In genomic region chr14:33152941-33153340, GRCm38 (mm10) we compare ENCODE assay signal across 8 mouse cellular contexts. TPM values are rescaled to one million over a fixed set of nuclear protein-coding genes. Genes with fewer than 3 reads are reported as not detected.
A peak's percentile ranks its signal among the peaks of the same experiment; 100 is the strongest.
DNase-seq lines count a peak whose midpoint lies in the region.

No protein-coding gene starts in this region.

- peak; percentile 7 to 20 for DNase-seq in heart, adult 18-20 months
- no peak for DNase-seq in heart, adult 9 months (ENCODE audit: low spot score in 2 of 2)
- peak; percentile 11 to 26 for DNase-seq in left cerebral cortex, adult 18-20 months (ENCODE audit: low spot score in 2 of 2)
- DNase-seq in left cerebral cortex, postnatal 25 days (ENCODE audit: low spot score in 2 of 2): no peak
- peak; percentile 9 for DNase-seq in thymus, postnatal 14 days
- DNase-seq in thymus, postnatal 10 days (ENCODE audit: low spot score in 2 of 2): no peak
- peak; percentile 11 for DNase-seq in right cerebral cortex, postnatal 4 days
- DNase-seq in urinary bladder, postnatal 25 days (ENCODE audit: low spot score): no peak

- intact Hi-C loops in left cerebral cortex, postnatal 25 days (cut with DNase I): no loop called here

RNA-seq across cellular contexts. Expression of gene Wdfy4, which starts 32.4 kb away (rescaled TPM):
- 1 to 10 TPM; 4.0 to 7.5 TPM for total RNA-seq in heart, adult 18-20 months (2021)
- total RNA-seq in left cerebral cortex, adult 18-20 months (2021): 1 to 10 TPM; 1.1 to 2.1 TPM
- 1 to 10 TPM; 2.6 to 2.9 TPM for total RNA-seq in left cerebral cortex, postnatal 25 days (2021)

Comparison
In these comparisons a context has a peak if more than half of its experiments do, and no peak if none do; other contexts are left out.
1. DNase-seq: peak in heart, adult 18-20 months (2 of 2), left cerebral cortex, adult 18-20 months (2 of 2), thymus, postnatal 14 days (single experiment) and right cerebral cortex, postnatal 4 days (single experiment); none in heart, adult 9 months (0 of 2), left cerebral cortex, postnatal 25 days (0 of 2), thymus, postnatal 10 days (0 of 2) and urinary bladder, postnatal 25 days (single experiment).